Mouse (Mus musculus) liver, postnatal 0 days (tissue): ENCODE measurements around the gene Gm37240.

Source experiments
- CTCF ChIP-seq: sonication (generic); IDR thresholded peaks from 2 replicates; pipeline ENCODE4 v1.5.1; 2016; ENCODE audit warnings: antibody characterized with exemption, low read depth
- EP300 ChIP-seq: IDR thresholded peaks from 2 replicates; pipeline ENCODE4 v1.6.1; 2016; ENCODE audit warnings: antibody characterized with exemption, low read depth, mild to moderate bottlenecking

DNA sequence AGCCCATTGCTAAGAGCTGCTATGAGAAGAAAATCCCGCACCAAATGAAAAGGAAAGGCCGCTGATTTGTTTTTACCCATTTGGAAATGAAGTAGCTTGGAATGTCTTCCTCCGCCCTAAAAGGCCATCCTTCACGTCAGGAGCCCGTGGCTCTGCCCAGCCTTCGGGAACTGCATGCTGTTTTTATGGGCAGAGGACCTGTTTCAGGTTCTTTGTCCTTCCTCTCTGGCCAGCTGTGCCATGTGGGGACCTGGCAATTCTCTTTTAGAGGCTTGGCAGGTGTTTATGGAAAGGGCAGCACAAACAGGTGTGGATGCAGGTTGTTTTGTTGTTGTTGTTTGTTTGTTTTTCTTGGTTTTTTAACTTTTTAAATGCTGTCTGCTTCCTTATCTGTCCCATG, 1154.8 kb downstream of the Gm37240 start:
- no peak for TF ChIP-seq CTCF
- no peak for TF ChIP-seq EP300
